Mouse (Mus musculus) erythroblast, adult 5-6 weeks (primary cell): ENCODE data around the gene Tmem43. TPM values are rescaled to one million over a fixed set of nuclear protein-coding genes. Genes with fewer than 3 reads are reported as not detected.

Experiments used
- ATAC-seq: replicated peaks from 2 replicates; pipeline ENCODE4 v1.8.0; 2016; ENCODE audit warnings: moderate number of reproducible peaks, mild to moderate bottlenecking, moderate TSS enrichment, inconsistent platforms; ENCODE audit not compliant: poor library complexity, low FRiP score, severe bottlenecking
- total RNA-seq, 2 experiments: library from RNA; stranded (forward) in 1 of 2; stranded (reverse) in 1 of 2; fragments of 150-400 nt in 1 of 2; fragments of 200-764, 138-1000 nt in 1 of 2; gene quantifications; 2 replicates each; pipeline versions ENCODE4 v1.2.3 to v1.2.4; 2015 to 2017; ENCODE audit warnings: low replicate concordance in 2 of 2

The Tmem43 gene
- total RNA-seq, 2 experiments from 2014 or later, result 13.8 to 16.7 TPM

- no peak for ATAC-seq
Measured at GRCm38 (mm10) chr6:91530673-91531072, 57.2 kb downstream of the Tmem43 start.

GRCm38 (mm10) chr6:91531276-91531675, 57.8 kb downstream of the Tmem43 start:
- ATAC-seq, result no peak

GRCm38 (mm10) chr6:91532661-91533060, 59.2 kb downstream of the Tmem43 start:
- no peak for ATAC-seq

GRCm38 (mm10) chr6:91533359-91533758, 59.9 kb downstream of the Tmem43 start:
- no peak for ATAC-seq

- ATAC-seq, result no peak
Measured at GRCm38 (mm10) chr6:91533771-91534170, 60.3 kb downstream of the Tmem43 start.

- ATAC-seq, result no peak
Measured at GRCm38 (mm10) chr6:91534268-91534667, 60.8 kb downstream of the Tmem43 start.

- ATAC-seq, result no peak
Measured at GRCm38 (mm10) chr6:91535231-91535630, 61.7 kb downstream of the Tmem43 start.

GRCm38 (mm10) chr6:91536047-91536765, 62.7 kb downstream of the Tmem43 start:
- ATAC-seq, result no peak

Other genes starting within 250 kb of the Tmem43 start
- gene Wnt7a, start 62.3 kb upstream of the Tmem43 start, total RNA-seq (2015; ENCODE audit: low replicate concordance), result not detected in 2 replicates
- gene Wnt7a, start 62.3 kb upstream of the Tmem43 start, total RNA-seq (2017; ENCODE audit: low replicate concordance), result not detected in 2 replicates
- 2.5 and 6.5 TPM in 2 replicates for gene Chchd4, start 157 bp upstream of the Tmem43 start, total RNA-seq (2015; ENCODE audit: low replicate concordance)
- gene Chchd4, start 157 bp upstream of the Tmem43 start, total RNA-seq (2017; ENCODE audit: low replicate concordance), result 1.9 and 2.2 TPM in 2 replicates
- 5.2 and 6.7 TPM in 2 replicates for gene Xpc, start 42.2 kb downstream of the Tmem43 start, total RNA-seq (2015; ENCODE audit: low replicate concordance)
- gene Xpc, start 42.2 kb downstream of the Tmem43 start, total RNA-seq (2017; ENCODE audit: low replicate concordance), result 9.1 and 14.7 TPM in 2 replicates
- 12.7 and 17.1 TPM in 2 replicates for gene Lsm3, start 42.2 kb downstream of the Tmem43 start, total RNA-seq (2015; ENCODE audit: low replicate concordance)
- 41.5 and 78.4 TPM in 2 replicates for gene Lsm3, start 42.2 kb downstream of the Tmem43 start, total RNA-seq (2017; ENCODE audit: low replicate concordance)
- gene Slc6a6, start 210.3 kb downstream of the Tmem43 start, total RNA-seq (2015; ENCODE audit: low replicate concordance), result 12.1 and 15.0 TPM in 2 replicates
- gene Slc6a6, start 210.3 kb downstream of the Tmem43 start, total RNA-seq (2017; ENCODE audit: low replicate concordance), result 7.1 and 11.6 TPM in 2 replicates